Mouse (Mus musculus) kidney, postnatal 0 days (tissue): ENCODE data around the gene Vtcn1. TPM values are rescaled to one million over a fixed set of nuclear protein-coding genes. Genes with fewer than 3 reads are reported as not detected.
A peak's percentile ranks its signal among the peaks of the same experiment; 100 is the strongest.

Experiments used
- ATAC-seq: fragments of 200-750 bp; cut with Nextera tagmentation; replicated peaks from 2 replicates; pipeline ENCODE4 v1.8.0; 2017; ENCODE audit warnings: low read depth, moderate number of reproducible peaks, moderate TSS enrichment, moderate library complexity; ENCODE audit not compliant: low FRiP score
- DNase-seq: peaks from one replicate; pipeline ENCODE4 v3.0.0-alpha.2; 2016; ENCODE audit warnings: low spot score
- H3K27ac ChIP-seq: fragments of 300-500 bp; sonication (generic); 2 replicates; pipeline ENCODE4 v1.5.1; 2014; ENCODE audit warnings: mild to moderate bottlenecking
- H3K27me3 ChIP-seq: fragments of 300-500 bp; sonication (generic); 2 replicates; pipeline ENCODE4 v1.6.1; 2014; ENCODE audit warnings: low read length, mixed read lengths; ENCODE audit not compliant: insufficient read depth
- H3K36me3 ChIP-seq: fragments of 300-500 bp; sonication (generic); 2 replicates; pipeline ENCODE4 v1.6.1; 2014; ENCODE audit warnings: low read length, mixed read lengths; ENCODE audit not compliant: insufficient read depth
- H3K4me1 ChIP-seq: fragments of 300-500 bp; sonication (generic); replicated peaks from 2 replicates; pipeline ENCODE4 v1.6.1; 2014; ENCODE audit warnings: antibody characterized with exemption, low read length, mixed read lengths; ENCODE audit not compliant: insufficient read depth
- H3K4me2 ChIP-seq: fragments of 300-500 bp; sonication (generic); 2 replicates; pipeline ENCODE4 v1.6.1; 2014; ENCODE audit warnings: mild to moderate bottlenecking, low read length, moderate library complexity, mixed read lengths
- H3K4me3 ChIP-seq: fragments of 300-500 bp; sonication (generic); replicated peaks from 2 replicates; pipeline ENCODE4 v1.5.1; 2014; ENCODE audit warnings: low read depth, low read length
- H3K9ac ChIP-seq: fragments of 300-500 bp; sonication (generic); 2 replicates; pipeline ENCODE4 v1.6.1; 2014; ENCODE audit warnings: low read depth, low read length
- H3K9me3 ChIP-seq: fragments of 300-500 bp; sonication (generic); replicated peaks from 2 replicates; pipeline ENCODE4 v1.6.1; 2016; ENCODE audit warnings: low read length, inconsistent platforms, mixed read lengths
- CTCF ChIP-seq: IDR thresholded peaks from 2 replicates; pipeline ENCODE4 v1.5.1; 2016; ENCODE audit warnings: antibody characterized with exemption, low read depth, mild to moderate bottlenecking, moderate library complexity
- WGBS: fragments of 180-500 bp; shearing (Covaris S2); extraction: QIAGEN DNeasy Blood & Tissue Kit; methylation state at CpG from one replicate; pipeline ENCODE4 v1.1.7; 2014; 5-methylcytosine and 5-hydroxymethylcytosine counted together
- polyA plus RNA-seq: library from polyadenylated mRNA; unstranded; fragments of >200 nt; fragmentation: Nextera tagmentation; extraction: Ambion mirVana; gene quantifications from 2 replicates; pipeline ENCODE4 v1.2.1, GENCODE M21; 2015

The Vtcn1 gene
- polyA plus RNA-seq, 1 experiment from 2014 or later, result 0.55 TPM

DNA sequence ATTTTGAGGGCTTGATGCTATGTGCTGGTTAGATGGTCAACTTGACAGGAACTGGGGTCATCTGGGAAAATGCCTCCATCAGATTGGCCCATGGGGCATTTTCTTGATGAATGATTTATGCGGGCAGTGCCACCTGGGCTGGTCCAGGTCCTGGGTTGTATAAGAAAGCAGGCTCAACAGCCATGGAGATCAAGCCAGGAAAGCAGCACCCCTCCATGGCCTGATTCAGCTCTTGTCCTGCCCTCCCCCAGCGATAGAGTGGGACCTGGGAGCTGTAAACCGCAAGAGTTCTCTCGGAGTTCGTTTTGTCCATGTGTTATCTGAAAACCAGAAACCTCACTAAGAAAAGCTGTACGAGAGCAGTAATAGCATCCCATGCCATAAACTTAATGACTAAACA lies 110.3 kb downstream of the Vtcn1 start:
- no peak for TF ChIP-seq CTCF
- WGBS, result 60% methylated on average over 6 of the region's 6 CpGs
- Histone ChIP-seq H3K9ac (no peak overlapping the region), H3K4me3 (no peak overlapping the region), H3K27ac (no peak overlapping the region), H3K4me1 (no peaks in the 10 kb centered on the region), H3K36me3 (peaks cover 11% of the 10 kb centered on the region), H3K27me3 (no peaks in the 10 kb centered on the region), H3K9me3 (no peaks in the 10 kb centered on the region), H3K4me2 (no peak overlapping the region)
- no peak for ATAC-seq
- no peak for DNase-seq

DNA sequence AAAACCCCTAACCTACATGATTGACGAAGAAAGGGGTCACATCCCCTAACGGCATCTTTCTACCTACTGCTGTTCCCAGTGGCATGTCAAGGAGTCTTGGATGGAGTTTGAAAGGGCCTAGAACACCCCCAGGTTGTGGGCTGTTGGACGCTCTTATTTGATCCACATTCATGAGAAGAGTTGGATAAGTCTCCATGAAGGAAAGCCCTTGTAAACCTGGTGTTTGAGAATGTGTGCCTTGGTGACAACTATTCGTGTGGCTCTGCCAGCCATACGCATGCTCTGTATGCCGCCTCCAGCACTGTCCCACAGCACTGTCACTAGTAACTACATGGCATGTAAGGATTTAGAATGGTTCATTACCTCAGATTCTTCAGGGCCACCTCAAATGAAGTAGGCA lies 110.9 kb downstream of the Vtcn1 start:
- DNase-seq (no peak), ATAC-seq (no peak)
- Histone ChIP-seq H3K4me3 (no peak overlapping the region), H3K4me1 (no peaks in the 10 kb centered on the region), H3K9me3 (no peaks in the 10 kb centered on the region), H3K36me3 (peaks cover 17% of the 10 kb centered on the region), H3K27me3 (no peaks in the 10 kb centered on the region), H3K9ac (no peak overlapping the region), H3K27ac (no peak overlapping the region), H3K4me2 (no peak overlapping the region)
- no peak for TF ChIP-seq CTCF
- 91% methylated on average over 6 of the region's 6 CpGs for WGBS

- Histone ChIP-seq H3K36me3 (peaks cover 21% of the 10 kb centered on the region), H3K4me3 (no peak overlapping the region), H3K9me3 (no peaks in the 10 kb centered on the region), H3K27ac (no peak overlapping the region), H3K27me3 (no peaks in the 10 kb centered on the region), H3K4me1 (no peaks in the 10 kb centered on the region), H3K9ac (no peak overlapping the region), H3K4me2 (no peak overlapping the region)
- ATAC-seq (no peak), DNase-seq (no peak)
- WGBS, result 90% methylated on average over 4 of the region's 4 CpGs
- no peak for TF ChIP-seq CTCF
Observed at GRCm38 (mm10) chr3:100938211-100938610, 113.0 kb downstream of the Vtcn1 start.

GRCm38 (mm10) chr3:100940496-100941037 lies 115.3 kb downstream of the Vtcn1 start:
- 81% methylated on average over 4 of the region's 4 CpGs for WGBS
- Histone ChIP-seq H3K9ac (no peak overlapping the region), H3K36me3 (peaks cover 28% of the 10 kb centered on the region; the same call in 1 of the 2 replicates), H3K4me2 (no peak overlapping the region), H3K4me3 (no peak overlapping the region), H3K27me3 (no peaks in the 10 kb centered on the region), H3K9me3 (no peaks in the 10 kb centered on the region), H3K4me1 (no peaks in the 10 kb centered on the region), H3K27ac (no peak overlapping the region)
- no peak for TF ChIP-seq CTCF
- ATAC-seq (peak; percentile 69), DNase-seq (no peak)

Other genes with a start within 250 kb of the Vtcn1 start
- gene Man1a2, start 140.0 kb upstream of the Vtcn1 start, polyA plus RNA-seq, result 89.7 and 93.2 TPM in 2 replicates
- 4.9 and 5.5 TPM in 2 replicates for gene Trim45, start 96.7 kb downstream of the Vtcn1 start, polyA plus RNA-seq
- gene Ttf2, start 144.2 kb downstream of the Vtcn1 start, polyA plus RNA-seq, result 8.5 and 9.6 TPM in 2 replicates
- 0.19 TPM in 1 of 2 replicates, not detected in the other for gene Cd101, start 204.1 kb downstream of the Vtcn1 start, polyA plus RNA-seq